Mouse (Mus musculus): ENCODE results near the gene Ptpn21. TPM values are rescaled to one million over a fixed set of nuclear protein-coding genes. Genes with fewer than 3 reads are reported as not detected.

Ptpn21 gene
- polyA plus RNA-seq, 1 experiment from 2014 or later: 9.5 TPM

DNA sequence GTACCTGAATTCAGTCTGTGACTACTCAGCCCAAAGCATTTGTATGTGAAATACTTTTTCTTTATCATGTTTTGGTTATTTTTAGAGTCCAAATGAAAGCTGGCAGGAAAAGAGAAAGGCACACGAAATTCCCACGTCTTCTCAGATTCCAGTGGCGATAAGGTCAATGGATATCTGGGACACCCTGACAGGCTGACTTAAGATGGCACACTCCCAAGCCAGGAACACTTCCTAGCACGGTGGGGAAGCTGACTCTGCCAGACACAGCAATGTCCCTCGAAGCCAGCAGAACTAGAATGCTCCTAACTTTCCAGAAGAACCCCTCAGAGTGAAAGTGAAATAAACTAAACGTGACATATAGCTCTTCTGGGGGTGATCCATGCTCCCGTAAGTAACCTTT is 10.0 kb downstream of the Ptpn21 start:
- Histone ChIP-seq H3K27me3 (ENCODE audit: control insufficient read depth, insufficient read depth, low read depth, low read length) (no peaks in the 10 kb centered on the region), H3K9ac (ENCODE audit: low read length) (no peak overlapping the region), H3K9me3 (ENCODE audit: control insufficient read depth, low read length) (peaks cover 3% of the 10 kb centered on the region; the same call in 1 of the 2 replicates), H3K4me2 (ENCODE audit: low read depth, low read length) (no peak overlapping the region), H3K36me3 (ENCODE audit: control insufficient read depth, insufficient read depth, low read length) (no peaks in the 10 kb centered on the region), H3K27ac (ENCODE audit: low read length) (no peak overlapping the region), H3K4me3 (ENCODE audit: low read length) (no peak overlapping the region), H3K4me1 (replicated peaks; ENCODE audit: control insufficient read depth, insufficient read depth, low read length) (no peaks in the 10 kb centered on the region)
- 49% methylated on average over 7 of the region's 7 CpGs for WGBS
- no peak for ATAC-seq (ENCODE audit: low read depth)

DNA sequence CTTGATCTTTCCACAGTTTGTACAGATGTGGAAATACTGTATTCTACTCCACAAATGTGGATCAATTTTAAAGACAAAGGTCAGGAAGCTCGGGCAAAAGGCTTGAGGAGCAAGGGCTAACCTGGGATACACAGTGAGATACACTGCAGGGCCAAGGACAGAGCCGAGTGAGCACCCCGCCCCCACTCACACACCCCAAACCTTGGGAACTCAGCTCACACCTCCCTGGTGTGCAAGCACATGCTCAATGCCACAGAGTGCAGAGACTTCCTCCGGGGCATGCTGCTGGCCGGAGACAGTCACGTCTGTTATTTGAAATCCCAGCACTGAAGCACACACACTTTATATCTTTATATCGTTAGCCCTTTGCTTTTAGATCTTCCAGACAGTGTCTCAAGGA is 11.1 kb downstream of the Ptpn21 start:
- peaks cover 3% of the 10 kb centered on the region; the same call in 1 of the 2 replicates for H3K9me3 ChIP-seq (ENCODE audit: control insufficient read depth, low read length)
- no peak overlapping the region for H3K4me2 ChIP-seq (ENCODE audit: low read depth, low read length)
- H3K9ac ChIP-seq (ENCODE audit: low read length): no peak overlapping the region
- no peaks in the 10 kb centered on the region for H3K4me1 ChIP-seq (replicated peaks; ENCODE audit: control insufficient read depth, insufficient read depth, low read length)
- no peak for ATAC-seq (ENCODE audit: low read depth)
- H3K27ac ChIP-seq (ENCODE audit: low read length): no peak overlapping the region
- no peaks in the 10 kb centered on the region for H3K27me3 ChIP-seq (ENCODE audit: control insufficient read depth, insufficient read depth, low read depth, low read length)
- 65% methylated on average over 7 of the region's 7 CpGs for WGBS
- no peaks in the 10 kb centered on the region for H3K36me3 ChIP-seq (ENCODE audit: control insufficient read depth, insufficient read depth, low read length)
- H3K4me3 ChIP-seq (ENCODE audit: low read length): no peak overlapping the region

DNA sequence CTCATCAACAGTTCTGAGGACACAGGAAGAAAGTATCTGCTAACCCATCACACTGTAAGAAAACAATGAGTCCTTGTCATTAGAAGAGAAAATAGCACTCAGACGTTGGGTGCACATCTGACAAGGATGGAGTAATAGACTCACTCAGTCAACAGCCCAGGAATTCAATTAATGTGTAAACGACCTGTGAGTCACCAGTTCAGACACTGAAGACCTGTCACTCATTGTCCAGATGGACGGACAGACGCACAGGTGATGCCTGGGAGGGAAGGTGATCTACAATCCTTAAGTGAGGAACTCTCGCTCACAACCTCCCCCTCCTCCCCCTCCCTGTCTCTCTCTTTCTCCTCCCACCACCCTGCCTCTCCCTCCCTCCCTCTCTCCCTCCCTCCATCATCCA is 12.2 kb downstream of the Ptpn21 start:
- Histone ChIP-seq H3K9me3 (ENCODE audit: control insufficient read depth, low read length) (peaks cover 3% of the 10 kb centered on the region; the same call in 1 of the 2 replicates), H3K27ac (ENCODE audit: low read length) (no peak overlapping the region), H3K4me2 (ENCODE audit: low read depth, low read length) (no peak overlapping the region), H3K9ac (ENCODE audit: low read length) (no peak overlapping the region), H3K27me3 (ENCODE audit: control insufficient read depth, insufficient read depth, low read depth, low read length) (no peaks in the 10 kb centered on the region), H3K4me1 (replicated peaks; ENCODE audit: control insufficient read depth, insufficient read depth, low read length) (peaks cover 4% of the 10 kb centered on the region), H3K4me3 (ENCODE audit: low read length) (no peak overlapping the region), H3K36me3 (ENCODE audit: control insufficient read depth, insufficient read depth, low read length) (no peaks in the 10 kb centered on the region)
- peak; percentile 41; the same call in 1 of the 2 replicates for ATAC-seq (ENCODE audit: low read depth)
- WGBS: 48% methylated on average over 5 of the region's 5 CpGs

DNA sequence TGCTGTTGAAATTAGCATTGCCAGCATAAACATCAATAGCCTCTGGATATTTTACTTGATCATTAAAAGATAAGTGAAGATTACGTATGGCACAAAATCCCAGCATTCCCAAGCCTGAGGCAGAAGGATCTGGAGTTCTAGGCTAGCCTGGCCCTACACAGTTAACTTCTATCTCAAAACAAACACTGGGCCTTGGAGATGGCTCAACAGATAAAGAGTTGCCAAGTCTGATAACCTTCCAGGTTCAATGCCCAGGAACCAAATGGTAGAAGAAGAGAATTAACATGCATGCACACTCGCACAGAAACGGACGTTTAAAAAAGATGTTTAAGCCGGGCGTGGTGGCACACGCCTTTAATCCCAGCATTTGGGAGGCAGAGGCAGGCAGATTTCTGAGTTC is 13.0 kb downstream of the Ptpn21 start:
- H3K9me3 ChIP-seq (ENCODE audit: control insufficient read depth, low read length): peaks cover 3% of the 10 kb centered on the region; the same call in 1 of the 2 replicates
- 87% methylated on average over 7 of the region's 7 CpGs for WGBS

DNA sequence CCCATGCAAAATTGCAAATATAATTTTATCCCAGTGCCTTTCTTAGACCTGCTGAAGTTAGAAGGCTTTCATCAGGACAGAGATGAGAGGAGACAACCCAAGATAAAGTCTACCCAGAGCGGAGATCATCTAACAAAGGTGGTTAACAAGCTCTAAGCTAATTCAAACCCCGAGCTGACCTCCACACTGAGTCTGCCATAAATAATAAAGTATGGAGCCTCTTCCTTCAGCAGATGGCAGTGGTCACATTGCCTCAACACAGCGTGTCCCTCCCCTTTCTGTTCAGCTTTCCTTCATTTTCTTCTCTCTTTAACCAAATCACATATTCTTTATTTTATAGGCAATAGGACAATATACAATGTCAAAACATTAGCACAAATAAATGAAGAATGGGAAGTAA is 16.2 kb downstream of the Ptpn21 start:
- H3K27me3 ChIP-seq (ENCODE audit: control insufficient read depth, insufficient read depth, low read depth, low read length): no peaks in the 10 kb centered on the region
- no peak overlapping the region for H3K9ac ChIP-seq (ENCODE audit: low read length)
- peaks cover 3% of the 10 kb centered on the region; the same call in 1 of the 2 replicates for H3K9me3 ChIP-seq (ENCODE audit: control insufficient read depth, low read length)
- peaks cover 5% of the 10 kb centered on the region for H3K4me1 ChIP-seq (replicated peaks; ENCODE audit: control insufficient read depth, insufficient read depth, low read length)
- ATAC-seq (ENCODE audit: low read depth): no peak
- H3K4me2 ChIP-seq (ENCODE audit: low read depth, low read length): no peak overlapping the region
- no peaks in the 10 kb centered on the region for H3K36me3 ChIP-seq (ENCODE audit: control insufficient read depth, insufficient read depth, low read length)
- H3K27ac ChIP-seq (ENCODE audit: low read length): no peak overlapping the region
- H3K4me3 ChIP-seq (ENCODE audit: low read length): no peak overlapping the region
- 68% methylated on average over 3 of the region's 3 CpGs for WGBS

More for the DNA sequence above, 13.0 kb downstream of the Ptpn21 start:
- Histone ChIP-seq H3K9ac (ENCODE audit: low read length) (no peak overlapping the region), H3K4me3 (ENCODE audit: low read length) (no peak overlapping the region), H3K4me2 (ENCODE audit: low read depth, low read length) (no peak overlapping the region), H3K27me3 (ENCODE audit: control insufficient read depth, insufficient read depth, low read depth, low read length) (no peaks in the 10 kb centered on the region), H3K36me3 (ENCODE audit: control insufficient read depth, insufficient read depth, low read length) (no peaks in the 10 kb centered on the region), H3K4me1 (replicated peaks; ENCODE audit: control insufficient read depth, insufficient read depth, low read length) (peaks cover 5% of the 10 kb centered on the region), H3K27ac (ENCODE audit: low read length) (no peak overlapping the region)
- ATAC-seq (ENCODE audit: low read depth): no peak

DNA sequence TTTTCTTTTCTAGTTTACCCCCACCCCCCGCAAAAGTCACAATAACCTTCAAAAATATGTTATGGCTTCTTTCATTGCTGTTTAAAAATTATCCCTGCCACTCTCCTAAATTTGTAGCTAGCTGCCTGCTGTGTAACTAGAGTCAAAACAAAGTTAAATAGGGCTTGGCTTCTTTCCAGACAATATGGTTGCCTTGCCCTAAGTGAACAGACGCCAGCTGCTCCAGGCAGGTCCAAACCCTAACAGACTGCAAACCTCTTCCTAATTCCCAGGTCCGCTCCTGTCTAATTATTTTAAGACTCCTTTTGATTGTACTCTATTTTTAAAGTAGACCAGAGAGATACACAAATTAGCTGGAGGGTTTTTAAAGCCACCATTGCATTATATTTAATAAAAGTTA is 16.6 kb downstream of the Ptpn21 start:
- Histone ChIP-seq H3K9me3 (ENCODE audit: control insufficient read depth, low read length) (peaks cover 3% of the 10 kb centered on the region; the same call in 1 of the 2 replicates), H3K4me1 (replicated peaks; ENCODE audit: control insufficient read depth, insufficient read depth, low read length) (peaks cover 5% of the 10 kb centered on the region), H3K4me3 (ENCODE audit: low read length) (no peak overlapping the region), H3K27ac (ENCODE audit: low read length) (no peak overlapping the region), H3K4me2 (ENCODE audit: low read depth, low read length) (no peak overlapping the region), H3K36me3 (ENCODE audit: control insufficient read depth, insufficient read depth, low read length) (no peaks in the 10 kb centered on the region), H3K27me3 (ENCODE audit: control insufficient read depth, insufficient read depth, low read depth, low read length) (no peaks in the 10 kb centered on the region), H3K9ac (ENCODE audit: low read length) (no peak overlapping the region)
- no peak for ATAC-seq (ENCODE audit: low read depth)
- 43% methylated on average over 3 of the region's 3 CpGs for WGBS

DNA sequence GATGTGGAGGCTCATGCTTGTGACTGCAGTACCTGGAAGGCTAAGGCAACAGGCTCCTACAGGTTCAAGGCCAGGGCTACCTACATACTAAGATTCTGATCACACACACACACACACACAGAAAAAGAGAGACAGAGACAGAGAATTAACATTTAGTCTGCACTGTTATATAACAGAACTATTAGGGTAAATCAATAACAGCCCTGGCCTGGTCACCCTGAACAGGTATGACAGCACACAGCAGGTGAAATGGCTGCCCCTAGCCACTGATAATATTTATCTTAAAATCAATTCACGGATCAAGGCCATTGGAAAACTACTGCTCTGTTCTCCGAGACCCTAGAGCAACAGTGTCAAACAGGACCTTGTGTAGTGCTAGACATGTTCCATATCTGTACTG is 21.1 kb downstream of the Ptpn21 start:
- no peaks in the 10 kb centered on the region for H3K9me3 ChIP-seq (ENCODE audit: control insufficient read depth, low read length)
- no peaks in the 10 kb centered on the region for H3K27me3 ChIP-seq (ENCODE audit: control insufficient read depth, insufficient read depth, low read depth, low read length)
- no peak for ATAC-seq (ENCODE audit: low read depth)
- no peak overlapping the region for H3K27ac ChIP-seq (ENCODE audit: low read length)
- no peaks in the 10 kb centered on the region for H3K36me3 ChIP-seq (ENCODE audit: control insufficient read depth, insufficient read depth, low read length)
- WGBS: 76% methylated on average over 2 of the region's 2 CpGs
- H3K9ac ChIP-seq (ENCODE audit: low read length): no peak overlapping the region
- peaks cover 19% of the 10 kb centered on the region for H3K4me1 ChIP-seq (replicated peaks; ENCODE audit: control insufficient read depth, insufficient read depth, low read length)
- no peak overlapping the region for H3K4me2 ChIP-seq (ENCODE audit: low read depth, low read length)
- H3K4me3 ChIP-seq (ENCODE audit: low read length): no peak overlapping the region

DNA sequence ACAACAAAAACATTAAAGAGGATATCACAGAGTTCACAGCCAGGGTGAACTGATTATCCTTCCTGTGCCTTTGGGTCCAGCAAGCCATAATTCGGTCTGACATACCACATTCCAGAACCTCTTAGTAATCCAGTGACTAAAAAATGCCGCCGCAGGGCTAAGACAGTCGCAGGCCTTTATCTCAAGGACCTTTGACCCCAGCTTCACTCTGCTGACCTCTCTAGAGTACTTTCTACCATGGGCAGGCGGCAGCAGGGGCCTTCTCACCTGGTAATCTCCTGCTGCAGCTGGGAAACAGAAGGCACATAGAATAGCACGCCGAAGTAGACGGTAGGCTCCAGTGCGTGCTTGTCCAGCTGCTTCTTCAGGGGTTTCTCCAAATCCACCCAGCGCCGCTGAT is 22.4 kb downstream of the Ptpn21 start:
- 17% methylated on average over 11 of the region's 11 CpGs for WGBS
- no peaks in the 10 kb centered on the region for H3K27me3 ChIP-seq (ENCODE audit: control insufficient read depth, insufficient read depth, low read depth, low read length)
- H3K4me3 ChIP-seq (ENCODE audit: low read length): no peak overlapping the region
- no peaks in the 10 kb centered on the region for H3K9me3 ChIP-seq (ENCODE audit: control insufficient read depth, low read length)
- H3K4me1 ChIP-seq (replicated peaks; ENCODE audit: control insufficient read depth, insufficient read depth, low read length): peaks cover 14% of the 10 kb centered on the region
- no peak for ATAC-seq (ENCODE audit: low read depth)
- H3K27ac ChIP-seq (ENCODE audit: low read length): peak overlapping the region; percentile 86
- no peak overlapping the region for H3K4me2 ChIP-seq (ENCODE audit: low read depth, low read length)
- H3K36me3 ChIP-seq (ENCODE audit: control insufficient read depth, insufficient read depth, low read length): no peaks in the 10 kb centered on the region
- no peak overlapping the region for H3K9ac ChIP-seq (ENCODE audit: low read length)

DNA sequence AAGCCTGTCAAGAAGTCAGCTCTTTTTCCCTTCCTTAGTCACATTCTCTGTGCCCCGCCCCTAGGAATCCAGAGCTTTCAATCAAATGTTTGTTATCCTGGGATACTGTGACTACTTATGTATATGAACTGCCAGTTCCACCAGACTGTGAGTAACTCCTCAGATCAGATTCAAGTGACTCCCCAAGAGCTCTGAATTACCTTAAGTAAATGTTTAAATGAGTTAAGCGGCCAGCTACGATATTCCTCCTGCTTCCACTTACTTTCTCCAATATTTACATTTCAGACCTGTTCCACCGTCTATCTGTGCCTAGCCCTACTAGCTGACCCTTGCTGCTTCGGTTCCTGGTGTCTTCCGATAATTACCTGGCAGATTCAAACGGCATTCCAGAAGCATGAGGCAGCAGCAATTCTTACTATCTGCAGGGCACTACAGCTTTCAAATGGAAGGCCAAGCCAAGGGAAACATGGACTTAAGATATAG is 23.5 kb downstream of the Ptpn21 start:
- 17% methylated on average over 7 of the region's 7 CpGs for WGBS
- H3K27ac ChIP-seq (ENCODE audit: low read length): peak overlapping the region; percentile 86
- peak; percentile 94 for ATAC-seq (ENCODE audit: low read depth)
- no peaks in the 10 kb centered on the region for H3K9me3 ChIP-seq (ENCODE audit: control insufficient read depth, low read length)
- H3K36me3 ChIP-seq (ENCODE audit: control insufficient read depth, insufficient read depth, low read length): no peaks in the 10 kb centered on the region
- no peak overlapping the region for H3K4me3 ChIP-seq (ENCODE audit: low read length)
- no peak overlapping the region for H3K9ac ChIP-seq (ENCODE audit: low read length)
- peak overlapping the region; percentile 45 for H3K4me2 ChIP-seq (ENCODE audit: low read depth, low read length)
- no peaks in the 10 kb centered on the region for H3K27me3 ChIP-seq (ENCODE audit: control insufficient read depth, insufficient read depth, low read depth, low read length)
- H3K4me1 ChIP-seq (replicated peaks; ENCODE audit: control insufficient read depth, insufficient read depth, low read length): peaks cover 14% of the 10 kb centered on the region

DNA sequence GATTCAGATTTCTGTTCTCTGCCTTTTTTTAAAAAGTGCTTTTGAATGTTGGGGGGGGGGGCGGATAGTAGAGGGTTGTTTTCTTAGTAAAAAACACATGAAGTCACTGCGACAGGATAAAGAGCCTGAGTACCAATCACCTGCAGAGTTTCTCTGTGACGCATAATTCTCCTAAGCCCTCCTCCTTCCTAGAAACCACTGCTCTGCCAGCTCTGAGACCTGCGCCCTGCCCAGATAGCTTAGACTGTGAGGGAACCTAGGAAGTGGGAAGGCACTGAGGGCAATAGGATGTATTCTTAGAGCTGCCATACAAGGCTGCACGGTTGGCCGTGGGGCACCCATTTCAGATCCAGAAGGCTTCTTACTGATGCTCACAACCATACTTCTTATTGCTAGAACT is 24.4 kb downstream of the Ptpn21 start:
- Histone ChIP-seq H3K27ac (ENCODE audit: low read length) (peak overlapping the region; percentile 83), H3K4me1 (replicated peaks; ENCODE audit: control insufficient read depth, insufficient read depth, low read length) (peaks cover 14% of the 10 kb centered on the region), H3K27me3 (ENCODE audit: control insufficient read depth, insufficient read depth, low read depth, low read length) (no peaks in the 10 kb centered on the region), H3K36me3 (ENCODE audit: control insufficient read depth, insufficient read depth, low read length) (peaks cover 1% of the 10 kb centered on the region; the same call in 1 of the 2 replicates), H3K9ac (ENCODE audit: low read length) (no peak overlapping the region), H3K9me3 (ENCODE audit: control insufficient read depth, low read length) (no peaks in the 10 kb centered on the region), H3K4me2 (ENCODE audit: low read depth, low read length) (peak overlapping the region; percentile 45), H3K4me3 (ENCODE audit: low read length) (no peak overlapping the region)
- ATAC-seq (ENCODE audit: low read depth): peak; percentile 43; the same call in 1 of the 2 replicates
- WGBS: 55% methylated on average over 6 of the region's 6 CpGs
